Mouse (Mus musculus) cerebellum, adult 2 months (tissue): Measurements from ENCODE around the gene Mgat1.

Source experiments
- CTCF ChIP-seq: fragments of 200-500 bp; IDR thresholded peaks from 2 replicates; pipeline ENCODE4 v1.5.1; 2011; ENCODE audit warnings: low read depth, mild to moderate bottlenecking, control low read depth, low read length, moderate library complexity, borderline replicate concordance; ENCODE audit not compliant: insufficient read depth
- POLR2A ChIP-seq: fragments of 200-500 bp; IDR thresholded peaks from 2 replicates; pipeline ENCODE4 v1.6.1; 2011; ENCODE audit warnings: low read length, control low read depth, borderline replicate concordance; ENCODE audit not compliant: insufficient read depth

DNA sequence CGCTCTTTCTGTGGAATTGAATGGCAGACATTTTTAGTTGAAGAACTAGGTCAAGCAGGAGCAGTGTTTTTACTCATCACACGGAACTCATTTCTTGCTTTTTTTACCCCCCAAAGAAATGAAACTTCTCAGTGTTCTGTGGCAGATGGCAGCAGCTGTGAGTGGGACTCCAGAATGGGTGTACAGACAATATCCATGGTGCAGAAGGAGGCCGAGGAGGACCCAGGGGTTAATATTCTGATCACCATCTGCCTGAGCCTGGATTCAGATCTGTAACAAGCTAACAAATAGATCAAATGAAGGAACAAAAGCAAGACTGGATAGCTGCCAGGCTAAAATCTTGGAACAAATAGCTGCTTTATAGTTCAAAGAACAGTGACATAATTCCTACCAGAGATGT, 48.8 kb downstream of the Mgat1 start:
- TF ChIP-seq CTCF (no peak), POLR2A (no peak)
